Mouse (Mus musculus): ENCODE measurements around the gene Zfp446. TPM values are rescaled to one million over a fixed set of nuclear protein-coding genes. Genes with fewer than 3 reads are reported as not detected.

Zfp446 gene
- total RNA-seq, 2 experiments from 2014 or later, result 0.51 TPM; not detected in 1

GRCm38 (mm10) chr7:12980291-12980690 is 2.6 kb downstream of the Zfp446 start:
- ATAC-seq (replicated peaks; ENCODE audit: low FRiP score, poor library complexity, severe bottlenecking), result no peak

GRCm38 (mm10) chr7:12985724-12986123 is 8.1 kb downstream of the Zfp446 start:
- ATAC-seq (replicated peaks; ENCODE audit: low FRiP score, poor library complexity, severe bottlenecking), result no peak

GRCm38 (mm10) chr7:12986906-12987305 is 9.3 kb downstream of the Zfp446 start:
- no peak for ATAC-seq (replicated peaks; ENCODE audit: low FRiP score, poor library complexity, severe bottlenecking)

- ATAC-seq (replicated peaks; ENCODE audit: low FRiP score, poor library complexity, severe bottlenecking), result peak; percentile 67
Observed at GRCm38 (mm10) chr7:12987409-12988189, 10.0 kb downstream of the Zfp446 start.

DNA sequence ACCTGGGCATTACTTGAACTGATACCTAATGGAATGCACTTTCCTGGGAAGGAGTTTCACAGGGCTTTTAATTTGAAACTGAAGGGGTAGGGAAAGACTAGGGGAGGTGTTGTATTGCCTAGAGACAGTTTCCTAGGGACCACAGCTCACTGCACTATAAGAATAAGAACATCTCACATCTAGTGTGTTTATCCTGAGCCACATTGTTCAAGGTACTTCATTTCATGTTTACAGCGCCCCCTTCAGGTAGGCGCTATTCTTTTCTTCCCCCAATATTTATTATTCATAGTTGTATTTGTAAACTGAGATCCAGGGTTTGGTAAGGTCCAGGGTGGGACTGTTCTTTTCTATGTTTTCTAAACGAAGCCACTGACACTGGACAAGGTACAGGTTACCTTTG is 14.6 kb downstream of the Zfp446 start:
- 0 out of 2 replicates have a peak, but pooled peaks have one; percentile 41 for ATAC-seq (replicated peaks; ENCODE audit: low FRiP score, poor library complexity, severe bottlenecking)

DNA sequence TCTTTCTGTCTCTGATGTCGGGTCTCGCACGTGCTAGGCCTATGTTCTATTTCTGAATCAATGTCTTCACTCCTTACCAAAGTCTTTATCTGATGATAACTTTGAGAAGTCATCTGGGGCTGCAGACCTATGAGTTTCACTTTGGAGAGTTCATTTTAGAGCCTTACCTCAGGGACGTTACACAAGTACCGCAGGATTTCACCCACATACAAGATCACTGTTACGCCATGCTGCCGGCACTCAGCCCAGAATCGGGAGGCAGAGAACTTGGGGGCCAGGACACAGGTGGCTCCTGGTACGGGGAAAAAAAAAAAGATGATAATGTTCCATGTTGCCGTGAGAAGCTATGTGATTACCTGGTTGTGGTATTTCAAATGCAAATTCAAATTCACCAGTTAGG is 15.5 kb downstream of the Zfp446 start:
- ATAC-seq (replicated peaks; ENCODE audit: low FRiP score, poor library complexity, severe bottlenecking), result no peak

GRCm38 (mm10) chr7:12995862-12996261 is 18.2 kb downstream of the Zfp446 start:
- no peak for ATAC-seq (replicated peaks; ENCODE audit: low FRiP score, poor library complexity, severe bottlenecking)

- no peak for ATAC-seq (replicated peaks; ENCODE audit: low FRiP score, poor library complexity, severe bottlenecking)
Observed at GRCm38 (mm10) chr7:12997230-12997629, 19.6 kb downstream of the Zfp446 start.

- ATAC-seq (replicated peaks; ENCODE audit: low FRiP score, poor library complexity, severe bottlenecking), result no peak
Observed at GRCm38 (mm10) chr7:12998053-12998452, 20.4 kb downstream of the Zfp446 start, which contains the start of gene Slc27a5. Gene Slc27a5 (minus strand): TSS chr7:12998192.

- no peak for ATAC-seq (replicated peaks; ENCODE audit: low FRiP score, poor library complexity, severe bottlenecking)
Observed at GRCm38 (mm10) chr7:12998851-12999250, 21.2 kb downstream of the Zfp446 start, which contains the start of gene Trim28. Gene Trim28 (plus strand): TSS chr7:12999114.

GRCm38 (mm10) chr7:13001584-13001983 is 23.9 kb downstream of the Zfp446 start:
- no peak for ATAC-seq (replicated peaks; ENCODE audit: low FRiP score, poor library complexity, severe bottlenecking)

DNA sequence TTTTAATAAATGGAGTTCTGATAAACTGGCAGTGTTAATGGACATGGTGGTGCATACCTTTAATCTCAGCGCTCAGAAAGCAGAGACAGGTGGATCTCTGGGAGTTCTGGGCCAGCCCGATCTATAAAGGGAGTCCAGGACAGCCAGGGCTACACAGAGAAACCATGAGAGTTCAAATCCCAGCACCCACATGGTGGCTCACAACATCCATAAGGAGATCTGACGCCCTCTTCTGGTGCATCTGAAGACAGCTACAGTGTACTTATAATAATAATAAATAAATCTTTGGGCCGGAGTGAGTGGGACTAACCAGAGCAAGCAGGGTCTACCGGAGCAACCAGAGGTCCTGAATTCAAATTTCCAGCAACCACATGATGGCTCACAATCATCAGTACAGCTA is 25.7 kb downstream of the Zfp446 start:
- ATAC-seq (replicated peaks; ENCODE audit: low FRiP score, poor library complexity, severe bottlenecking), result no peak

DNA sequence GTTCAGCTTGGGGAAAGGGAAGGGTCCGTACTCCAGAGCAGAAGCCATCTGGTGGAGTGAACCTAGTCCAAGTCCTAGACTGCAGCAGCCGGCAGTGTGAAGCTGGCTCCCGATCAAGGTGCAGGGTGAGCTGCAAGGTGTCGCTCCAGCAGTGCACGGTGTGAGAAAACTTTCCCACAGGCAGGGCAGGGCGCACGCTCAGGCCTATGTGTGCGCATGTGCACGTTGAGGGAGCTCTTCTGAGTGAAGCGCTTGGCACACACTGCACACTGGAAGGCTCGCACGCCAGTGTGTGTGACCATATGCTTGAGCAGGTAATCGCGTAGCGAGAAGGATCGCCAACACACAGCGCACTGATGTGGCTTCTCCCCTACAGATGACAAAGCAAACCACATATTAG is 28.4 kb downstream of the Zfp446 start:
- ATAC-seq (replicated peaks; ENCODE audit: low FRiP score, poor library complexity, severe bottlenecking), result no peak

- ATAC-seq (replicated peaks; ENCODE audit: low FRiP score, poor library complexity, severe bottlenecking), result no peak
Observed at GRCm38 (mm10) chr7:13006531-13006930, 28.9 kb downstream of the Zfp446 start.

DNA sequence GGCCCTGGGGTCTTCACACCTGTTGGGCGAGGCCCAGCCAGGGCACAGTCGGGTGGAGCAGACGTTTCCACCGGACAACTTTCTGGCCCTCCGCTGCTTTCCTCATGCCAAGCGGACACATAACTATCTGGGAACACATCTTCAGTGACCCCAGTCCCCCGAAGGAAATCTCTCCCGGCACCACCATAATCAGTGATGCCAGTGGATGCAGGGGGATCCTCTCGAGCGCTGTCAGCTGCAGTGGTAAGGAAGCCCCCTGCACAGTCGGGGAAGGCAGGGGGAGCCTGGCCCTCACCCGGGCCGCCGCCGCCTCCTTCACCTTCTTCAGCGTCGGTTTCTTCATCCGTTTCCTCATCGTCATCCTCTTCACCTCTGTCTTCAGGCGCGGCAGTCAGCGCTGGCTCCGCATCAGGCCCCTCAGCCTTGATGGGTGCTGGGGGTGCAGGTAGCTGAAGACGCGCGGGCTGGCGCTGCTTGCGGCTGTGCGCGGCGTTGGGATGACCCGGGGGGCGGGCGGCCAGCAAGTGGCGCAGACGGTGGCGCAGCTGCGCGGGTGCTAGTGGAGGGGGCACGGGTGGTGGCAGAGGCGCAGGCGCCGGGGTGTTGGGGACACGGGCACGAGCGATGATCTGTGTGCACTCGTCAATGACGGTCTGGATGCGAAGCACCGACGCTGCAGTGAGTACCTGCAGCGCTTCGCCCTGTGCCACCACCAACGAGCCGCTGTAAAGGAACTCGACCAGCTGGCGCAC is 29.9 kb downstream of the Zfp446 start:
- no peak for ATAC-seq (replicated peaks; ENCODE audit: low FRiP score, poor library complexity, severe bottlenecking)

- peak; percentile 91 for ATAC-seq (replicated peaks; ENCODE audit: low FRiP score, poor library complexity, severe bottlenecking)
Observed at GRCm38 (mm10) chr7:13009143-13010004, 31.7 kb downstream of the Zfp446 start.

DNA sequence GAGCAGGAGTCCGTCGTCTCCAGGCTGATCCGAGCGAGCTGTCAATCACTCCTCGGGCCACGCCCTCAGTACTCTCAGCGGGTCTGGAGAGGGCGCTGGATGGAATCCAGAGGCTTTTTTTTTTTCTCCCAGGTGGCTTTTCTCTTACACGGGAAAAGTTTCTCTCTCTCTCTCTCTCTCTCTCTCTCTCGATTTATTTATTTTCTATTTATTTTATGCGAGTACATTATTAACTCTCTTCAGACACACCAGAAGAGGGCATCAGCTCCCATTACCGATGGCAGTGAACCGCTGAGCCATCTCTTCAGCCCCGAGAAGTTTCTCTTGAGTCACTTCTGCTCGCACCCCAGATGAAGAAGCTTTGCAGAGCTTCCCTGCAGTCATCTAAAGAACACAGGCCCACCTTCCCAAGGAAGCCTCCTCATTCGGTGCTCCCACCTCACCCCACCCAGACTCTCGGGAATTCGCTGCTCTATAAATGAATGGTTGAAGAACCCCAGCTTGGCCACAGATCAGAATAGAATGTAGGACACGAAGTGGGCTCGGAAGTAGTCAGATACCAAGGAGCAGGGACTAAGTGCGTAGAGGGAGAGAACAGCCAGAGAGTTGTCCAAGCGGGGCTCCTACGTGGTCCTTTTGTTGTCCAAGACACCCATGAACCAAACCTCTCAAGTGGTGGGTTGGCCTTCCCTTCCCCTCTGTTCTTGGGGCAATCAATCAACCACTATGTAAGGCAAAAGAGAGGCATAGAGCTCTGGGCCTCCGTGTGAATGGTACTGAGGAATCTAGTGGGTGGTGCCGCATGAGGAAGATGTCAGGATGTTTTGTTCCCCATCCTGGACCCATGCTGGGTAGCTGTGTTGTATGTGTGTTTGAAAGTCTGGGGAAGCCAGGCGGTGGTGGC is 32.6 kb downstream of the Zfp446 start, which contains the start of gene Zbtb45:
Gene Zbtb45 (minus strand): TSS at position 30 of the 904 bp plus-strand sequence.
- peak; percentile 84 for ATAC-seq (replicated peaks; ENCODE audit: low FRiP score, poor library complexity, severe bottlenecking)

DNA sequence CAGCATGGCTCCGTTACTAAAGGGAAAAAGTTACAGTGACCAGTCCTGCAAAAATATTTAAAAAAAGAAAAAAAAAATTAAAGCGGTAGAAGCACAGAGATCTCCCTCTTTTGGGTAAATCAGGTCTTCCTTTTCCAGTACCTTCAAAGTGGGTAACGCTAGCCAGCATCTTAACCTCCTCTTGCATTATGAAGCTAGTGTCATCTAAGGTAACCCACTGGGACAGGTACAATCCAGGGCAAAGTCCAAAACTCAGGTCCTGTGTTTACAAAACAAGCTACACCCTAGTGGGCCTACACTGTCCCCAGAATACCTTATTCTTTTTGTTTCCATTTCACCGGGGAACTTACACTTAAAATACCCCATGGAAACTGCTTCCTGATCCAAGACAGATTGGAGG is 36.0 kb downstream of the Zfp446 start:
- ATAC-seq (replicated peaks; ENCODE audit: low FRiP score, poor library complexity, severe bottlenecking), result no peak

GRCm38 (mm10) chr7:13014275-13014839 is 36.7 kb downstream of the Zfp446 start:
- no peak for ATAC-seq (replicated peaks; ENCODE audit: low FRiP score, poor library complexity, severe bottlenecking)

Data from erythroblast, adult 5-6 weeks (primary cell).